Mouse (Mus musculus): ENCODE results near the gene St3gal6. TPM values are rescaled to one million over a fixed set of nuclear protein-coding genes. Genes with fewer than 3 reads are reported as not detected.

St3gal6 gene
- 12.5 and 13.4 TPM in 2 replicates for polyA plus RNA-seq (2021; fragmentation: Nextera tagmentation)
- long read RNA-seq, experiment 1, full-length matches to known transcripts, result 7 of 22 reads
- long read RNA-seq, experiment 1, partial matches to known transcripts, result 4 of 22 reads
- long read RNA-seq, experiment 1, other reads (novel, unspliced or antisense), result 11 of 22 reads
- long read RNA-seq, experiment 2, full-length matches to known transcripts, result 18 of 42 reads
- long read RNA-seq, experiment 2, partial matches to known transcripts, result 9 of 42 reads
- long read RNA-seq, experiment 2, other reads (novel, unspliced or antisense), result 15 of 42 reads

GRCm38 (mm10) chr16:58523972-58524850, at the start of gene St3gal6:
Gene St3gal6, minus strand, starts transcription at chr16:58524243.

Other genes with a start within 250 kb of the St3gal6 start
- 0.85 and 1.1 TPM in 2 replicates for gene Dcbld2, start 115.8 kb downstream of the St3gal6 start, polyA plus RNA-seq (2021; fragmentation: Nextera tagmentation)
- gene Gm813, start 92.7 kb upstream of the St3gal6 start, polyA plus RNA-seq (2021; fragmentation: Nextera tagmentation), result not detected in 2 replicates
- gene E330017A01Rik, start 114.5 kb upstream of the St3gal6 start, polyA plus RNA-seq (2021; fragmentation: Nextera tagmentation), result not detected in 2 replicates
- gene Cpox, start 146.0 kb upstream of the St3gal6 start, polyA plus RNA-seq (2021; fragmentation: Nextera tagmentation), result 21.6 and 22.5 TPM in 2 replicates
- gene Gpr15, start 194.8 kb upstream of the St3gal6 start, polyA plus RNA-seq (2021; fragmentation: Nextera tagmentation), result 0.11 TPM in 1 of 2 replicates, not detected in the other
- 95.5 and 116 TPM in 2 replicates for gene Cldnd1, start 203.7 kb upstream of the St3gal6 start, polyA plus RNA-seq (2021; fragmentation: Nextera tagmentation)
- gene Olfr172, start 238.9 kb upstream of the St3gal6 start, polyA plus RNA-seq (2021; fragmentation: Nextera tagmentation), result not detected in 2 replicates